Mouse (Mus musculus): Measurements from ENCODE around the gene Arntl2.

The Arntl2 gene

DNA sequence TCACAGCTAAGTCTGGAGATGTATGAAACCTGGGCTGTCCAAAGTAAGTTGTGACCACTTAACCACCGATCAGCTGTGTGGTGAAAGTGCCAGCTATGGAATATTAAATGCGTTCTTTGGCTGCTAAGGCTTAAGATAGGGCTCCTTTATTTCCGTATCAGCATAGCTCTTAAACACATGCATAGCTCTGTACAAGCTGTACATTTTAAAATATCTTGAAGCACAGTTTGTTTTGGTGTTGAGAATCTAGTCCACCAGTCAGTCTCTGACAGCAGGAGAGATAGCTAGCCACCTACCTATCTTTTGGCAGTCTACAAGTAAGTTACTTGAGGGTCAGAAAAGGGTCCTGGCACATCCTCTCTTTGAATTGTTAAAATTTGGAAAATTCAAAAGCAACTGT lies 17.8 kb upstream of the Arntl2 start:
- DNase-seq (ENCODE audit: low spot score): no peak

DNA sequence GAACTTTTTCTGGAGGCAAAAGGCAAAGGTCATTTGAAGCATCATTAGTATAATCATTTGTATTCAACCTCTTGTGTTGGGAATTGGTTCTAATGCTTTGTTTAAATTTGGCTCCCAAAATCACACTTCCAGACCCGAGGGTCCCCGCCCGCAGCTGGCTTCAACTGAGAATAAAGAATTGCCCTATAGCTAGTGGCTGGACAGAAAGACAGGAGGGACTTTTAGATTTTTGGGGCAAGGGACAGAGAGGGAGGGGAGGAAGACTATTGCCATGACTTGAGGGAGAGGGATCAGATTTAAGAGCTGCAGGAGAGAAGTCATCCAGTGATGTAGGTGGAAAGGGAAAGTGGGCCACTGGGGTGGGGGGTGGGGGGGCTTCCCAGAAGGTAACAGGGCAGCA lies 14.3 kb upstream of the Arntl2 start:
- DNase-seq (ENCODE audit: low spot score): no peak

DNA sequence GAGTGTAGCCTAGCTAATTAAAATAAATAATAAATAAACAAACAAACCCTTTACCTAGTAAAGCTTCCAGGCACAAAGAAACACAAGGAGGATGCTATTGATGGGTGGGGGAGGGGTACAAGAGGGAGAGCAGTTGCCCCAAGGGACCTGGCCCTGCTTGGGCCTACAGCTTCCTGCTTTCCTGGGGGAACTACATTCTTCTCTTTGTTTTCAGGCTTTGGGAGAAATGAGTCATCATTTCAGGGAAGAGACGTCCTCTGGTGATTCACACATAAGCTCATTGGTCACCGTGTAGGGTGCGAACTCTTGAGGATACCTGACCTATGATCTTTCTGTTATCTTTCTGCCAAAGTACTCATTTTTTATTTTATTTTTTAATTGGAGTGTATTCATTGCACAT lies 2.3 kb upstream of the Arntl2 start:
- peak; percentile 26 for DNase-seq (ENCODE audit: low spot score)

DNA sequence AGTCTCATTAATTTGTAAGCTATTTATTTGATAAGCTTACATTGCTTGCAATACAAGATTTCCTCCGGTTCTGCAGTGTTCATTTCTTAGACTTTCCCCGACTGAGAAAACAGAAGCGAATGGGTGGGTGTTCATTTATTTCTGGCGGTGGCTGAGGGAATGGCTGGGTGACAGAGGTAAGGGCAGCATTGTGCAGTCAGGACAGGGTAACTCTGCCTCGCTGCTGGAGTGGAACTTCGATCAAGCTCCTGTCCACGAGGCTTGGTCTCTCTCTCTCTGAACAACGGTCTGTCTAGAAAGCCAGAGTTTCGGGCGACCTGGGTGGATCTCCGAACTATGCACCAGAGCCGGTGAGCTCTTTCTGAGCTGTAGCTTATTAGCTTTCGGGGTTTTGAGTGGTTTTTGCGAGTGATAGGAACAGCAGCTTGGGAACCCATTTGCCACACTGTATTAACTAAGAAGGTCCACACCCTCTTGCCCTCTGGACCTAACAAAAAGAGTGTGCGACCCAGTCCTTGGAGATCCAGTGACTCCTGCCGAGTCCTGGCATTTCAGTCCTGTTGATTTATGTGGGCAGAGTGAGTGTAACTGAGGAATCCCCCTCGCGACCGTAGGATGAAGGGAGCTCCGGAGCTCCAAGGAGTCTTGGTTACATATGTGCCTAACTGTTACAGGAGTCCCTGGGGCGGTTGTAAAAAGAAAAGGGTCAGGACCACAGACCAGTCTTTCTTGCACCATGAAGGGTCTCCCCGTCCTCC lies 510 bp upstream of the Arntl2 start:
- no peak for DNase-seq (ENCODE audit: low spot score)

DNA sequence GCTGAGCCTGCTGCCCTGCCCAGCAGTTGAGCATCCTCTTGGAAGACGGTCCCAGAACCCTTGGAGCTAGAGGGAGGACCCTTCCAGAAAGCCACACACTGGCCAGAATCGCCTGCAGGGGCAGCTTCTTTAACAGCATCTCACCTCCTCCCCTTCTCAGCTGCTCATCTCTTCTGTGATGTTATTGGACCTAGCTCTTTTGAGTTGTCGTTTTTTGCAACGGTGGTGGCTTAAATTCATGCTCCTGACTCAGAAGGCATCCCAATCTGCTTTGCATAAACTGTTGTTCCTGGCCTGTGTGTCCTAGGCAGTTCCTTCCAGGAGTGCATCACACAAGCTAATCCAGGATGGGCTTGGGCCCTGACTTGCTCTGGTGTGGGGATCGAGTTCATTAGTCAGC lies 1.6 kb downstream of the Arntl2 start:
- no peak for DNase-seq (ENCODE audit: low spot score)

DNA sequence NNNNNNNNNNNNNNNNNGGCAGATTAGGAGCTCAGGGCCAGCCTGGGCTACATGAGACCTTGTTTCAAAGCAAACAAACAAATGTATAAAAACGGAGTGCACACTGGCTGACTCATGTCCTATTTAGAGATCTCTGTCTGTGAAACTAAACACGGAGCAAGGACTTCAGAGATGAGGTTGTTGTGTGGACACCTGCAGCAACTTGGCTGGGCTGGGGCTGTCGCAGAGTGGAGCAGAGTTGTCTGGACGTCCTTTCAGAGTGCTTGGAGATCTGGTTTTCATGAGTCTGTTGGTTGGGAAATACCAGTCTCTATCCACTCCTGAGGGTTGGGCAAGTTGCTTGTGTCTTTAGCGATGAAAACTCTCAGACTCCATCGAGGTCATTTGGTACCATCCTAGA lies 14.1 kb downstream of the Arntl2 start:
- DNase-seq (ENCODE audit: low spot score): no peak

DNA sequence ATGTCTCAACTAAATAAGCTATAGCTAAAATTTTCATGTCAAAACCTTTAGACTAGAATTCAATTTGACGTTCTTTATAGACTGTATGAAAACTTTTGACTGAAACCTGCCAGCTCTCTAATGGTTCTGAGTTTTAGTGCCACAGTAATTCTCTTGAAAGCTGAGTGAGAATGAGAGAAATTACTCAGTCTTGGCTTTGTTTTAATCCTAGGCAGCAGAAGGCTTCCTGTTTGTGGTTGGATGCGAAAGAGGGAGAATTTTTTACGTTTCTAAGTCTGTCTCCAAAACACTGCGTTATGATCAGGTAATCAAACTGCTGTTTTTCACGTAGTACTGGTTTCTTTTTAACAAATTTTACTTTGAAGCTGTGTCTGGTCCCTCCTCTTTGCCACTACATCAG lies 17.2 kb downstream of the Arntl2 start:
- no peak for DNase-seq (ENCODE audit: low spot score)

DNA sequence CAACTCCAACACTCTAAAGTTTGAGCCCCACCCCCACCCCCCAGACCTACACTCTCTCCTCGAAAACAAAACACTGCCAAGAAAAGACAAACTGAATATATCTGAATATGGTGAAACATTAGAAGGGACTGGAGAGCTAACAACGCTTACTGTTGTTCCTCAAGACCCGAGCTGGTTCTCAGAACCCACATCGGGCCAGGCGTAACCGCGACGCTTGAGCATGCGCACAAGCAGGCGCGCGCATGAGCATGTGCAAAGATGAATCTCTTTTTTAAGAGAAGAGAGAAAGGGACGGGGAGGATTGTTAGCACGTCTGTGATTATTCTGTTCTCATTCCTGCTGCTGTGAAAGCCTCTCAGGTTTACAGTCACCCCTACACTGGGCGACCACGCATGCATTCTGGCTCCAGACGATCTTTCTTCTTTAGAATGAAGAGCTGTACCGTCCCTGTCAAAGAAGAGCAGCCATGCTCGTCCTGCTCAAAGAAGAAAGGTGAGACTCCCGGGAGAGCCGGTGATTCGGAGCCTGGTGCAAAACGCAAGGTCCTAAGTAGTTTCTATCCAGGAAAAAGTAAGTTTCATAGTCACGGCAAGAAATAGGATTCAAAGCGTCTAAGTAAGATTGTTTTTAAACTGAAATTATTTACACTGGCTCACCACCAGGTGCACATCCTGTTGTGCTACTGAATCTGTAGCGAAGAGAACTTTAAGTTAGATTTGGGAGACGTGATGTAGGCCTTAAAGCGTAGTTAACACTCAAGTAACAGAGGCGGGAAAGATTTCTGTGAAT lies 24.5 kb downstream of the Arntl2 start:
- DNase-seq (ENCODE audit: low spot score): no peak

DNA sequence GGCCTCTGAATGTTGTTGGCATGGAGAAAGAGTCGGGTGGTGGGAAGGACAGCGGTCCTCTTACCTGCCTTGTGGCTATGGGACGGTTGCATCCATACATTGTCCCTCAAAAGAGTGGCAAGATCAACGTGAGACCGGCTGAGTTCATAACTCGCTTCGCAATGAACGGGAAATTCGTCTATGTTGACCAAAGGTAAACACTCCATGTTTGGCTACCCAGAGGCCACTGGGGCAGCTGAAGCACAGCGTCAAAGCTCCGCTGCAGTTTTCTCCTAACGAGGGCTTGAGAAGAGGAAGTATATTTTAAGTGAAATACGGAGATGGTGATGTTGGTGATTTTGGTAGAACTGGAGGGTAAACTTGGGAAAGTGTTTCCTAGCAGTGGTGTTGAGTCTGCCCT lies 26.1 kb downstream of the Arntl2 start:
- DNase-seq (ENCODE audit: low spot score): no peak

DNA sequence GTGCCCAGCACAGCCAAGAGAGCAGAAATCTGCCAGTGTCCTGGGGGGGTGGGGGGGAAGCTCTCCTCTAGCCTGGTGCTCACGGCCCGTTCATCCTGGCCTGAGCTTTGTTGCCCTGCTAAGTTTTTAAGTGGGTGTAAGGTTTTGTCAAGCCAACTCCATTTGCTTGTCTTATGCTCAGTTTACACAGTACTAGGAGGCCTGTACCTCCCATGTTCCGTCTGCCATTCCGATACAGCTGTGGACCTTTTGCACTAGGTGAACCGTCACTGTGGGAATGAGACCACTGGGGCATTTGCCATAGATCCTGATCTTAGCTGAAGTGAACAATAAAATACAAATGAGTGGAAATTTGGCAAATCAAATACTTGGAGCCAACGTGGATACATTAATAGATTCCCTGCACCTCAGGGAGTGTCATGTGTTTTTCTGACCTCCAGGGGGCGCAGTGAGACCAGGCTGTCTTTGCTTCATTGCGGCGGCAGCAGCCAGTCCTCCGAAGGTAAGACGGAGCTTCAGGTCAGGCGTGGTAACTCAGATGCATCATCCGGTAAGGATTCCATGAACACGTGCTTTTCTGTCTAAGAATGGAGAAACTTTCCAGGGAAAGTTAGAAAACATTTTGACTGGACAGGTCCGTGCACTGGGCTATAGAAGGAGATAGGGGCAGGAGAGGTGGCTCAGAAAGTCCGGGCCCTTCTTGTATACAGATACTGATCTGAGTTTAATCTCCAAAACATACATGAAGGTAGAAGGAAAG lies 29.1 kb downstream of the Arntl2 start:
- peak; percentile 55 for DNase-seq (ENCODE audit: low spot score)

DNA sequence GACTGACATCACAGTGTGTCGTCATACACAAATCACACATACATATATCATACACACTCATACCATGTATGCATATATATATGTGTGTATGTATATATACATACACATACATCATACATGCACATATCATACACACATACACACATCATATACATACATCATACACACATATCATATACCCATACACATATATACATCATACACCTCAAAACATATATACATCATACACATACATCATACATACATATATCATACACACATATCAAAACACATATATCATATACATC lies 29.6 kb downstream of the Arntl2 start:
- no peak for DNase-seq (ENCODE audit: low spot score)

DNA sequence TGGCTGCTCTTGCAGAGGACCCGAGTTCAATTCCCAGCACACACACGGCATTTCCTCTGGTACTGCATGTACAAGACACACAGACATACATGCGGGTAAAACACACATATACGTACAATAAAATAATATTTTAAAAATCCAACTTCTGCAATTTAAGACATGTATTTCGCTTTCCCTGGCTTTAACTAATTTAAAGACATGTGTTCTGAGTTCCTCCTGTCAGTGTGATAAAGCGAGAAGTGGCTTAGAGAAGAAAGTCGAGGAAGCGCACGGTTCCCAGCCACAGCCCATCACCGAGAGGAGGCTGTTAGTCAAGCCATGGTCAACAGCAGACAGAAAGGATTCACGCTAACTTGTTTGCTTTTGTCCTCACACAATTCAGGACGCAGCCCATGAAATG lies 35.5 kb downstream of the Arntl2 start:
- DNase-seq (ENCODE audit: low spot score): no peak

DNA sequence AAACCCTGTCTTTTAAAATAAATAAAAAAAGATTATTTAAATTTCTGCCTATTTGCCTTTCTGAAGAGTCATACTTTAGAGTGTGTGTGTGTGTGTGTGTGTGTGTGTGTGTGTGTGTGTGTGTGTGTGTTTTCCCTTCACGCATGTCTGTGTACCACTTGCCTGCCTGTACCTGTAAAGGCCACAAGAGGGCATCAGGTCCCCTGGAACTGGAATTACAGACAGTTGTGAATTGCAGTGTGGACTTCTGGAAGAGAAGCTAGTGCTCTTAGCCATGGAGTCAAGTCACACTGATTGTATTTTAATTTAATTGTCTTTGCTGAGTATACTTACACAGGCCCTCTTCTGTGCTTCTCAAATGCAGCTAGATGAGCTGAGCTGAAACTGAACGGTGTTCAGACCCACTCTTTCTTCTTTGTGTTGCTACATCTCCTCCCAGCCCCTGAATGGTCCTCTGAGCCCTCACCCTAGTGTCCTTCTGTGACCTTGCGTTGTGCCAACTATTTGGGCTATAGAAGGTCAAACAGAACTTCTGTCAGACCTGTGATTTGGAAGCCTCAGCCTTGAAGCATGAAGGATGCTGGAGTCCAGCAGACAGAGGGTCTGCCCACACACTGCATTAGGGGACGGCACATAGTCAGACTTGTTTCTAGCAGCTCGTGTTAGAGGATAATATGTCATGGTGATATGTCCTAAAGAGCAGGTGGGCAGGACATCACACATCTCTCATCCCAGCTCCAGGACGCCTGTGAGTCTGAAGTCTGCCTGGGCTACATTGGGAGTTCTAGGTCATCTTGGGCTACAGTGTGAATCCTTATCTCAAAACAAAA lies 37.8 kb downstream of the Arntl2 start:
- peak; percentile 88 for DNase-seq (ENCODE audit: low spot score)

DNA sequence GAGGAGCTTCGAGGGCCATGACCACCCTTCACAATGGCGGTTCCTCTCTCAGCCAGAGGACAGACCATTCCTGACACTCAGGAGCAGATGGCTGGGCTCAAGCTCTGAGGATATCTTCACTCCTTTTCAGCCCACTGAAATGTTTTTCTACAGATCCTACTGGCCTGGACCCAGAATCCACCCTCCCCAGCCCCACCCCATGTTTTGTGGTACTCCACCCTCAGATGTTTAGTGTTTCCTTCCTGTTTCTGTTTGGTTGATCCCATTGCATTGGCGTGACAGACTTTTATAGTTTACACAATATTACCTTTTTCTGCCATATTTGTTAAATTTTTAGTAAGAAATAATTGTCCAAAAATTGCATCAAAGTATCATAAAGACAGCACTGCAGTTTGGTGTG lies 38.5 kb downstream of the Arntl2 start:
- no peak for DNase-seq (ENCODE audit: low spot score)

DNA sequence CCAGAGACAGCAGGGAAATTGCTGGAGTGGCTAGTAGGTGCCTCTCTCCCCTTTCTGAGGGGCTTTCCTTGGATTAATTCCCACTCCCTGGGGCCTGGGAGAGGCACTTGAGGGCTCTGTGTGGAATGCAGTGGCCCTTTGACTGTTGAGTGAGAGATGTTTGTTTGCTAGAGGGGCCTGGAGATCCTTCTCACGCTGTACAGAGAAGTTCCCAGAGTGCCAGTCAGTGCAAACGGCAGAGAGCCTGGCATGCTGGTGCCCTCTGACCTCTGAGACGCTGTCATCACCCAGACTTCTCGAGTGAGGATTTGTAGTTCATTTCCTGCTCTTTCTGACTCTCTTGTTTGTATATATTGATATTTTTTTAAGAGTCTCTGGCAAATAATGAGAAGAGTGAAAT lies 39.9 kb downstream of the Arntl2 start:
- peak; percentile 59 for DNase-seq (ENCODE audit: low spot score)

DNA sequence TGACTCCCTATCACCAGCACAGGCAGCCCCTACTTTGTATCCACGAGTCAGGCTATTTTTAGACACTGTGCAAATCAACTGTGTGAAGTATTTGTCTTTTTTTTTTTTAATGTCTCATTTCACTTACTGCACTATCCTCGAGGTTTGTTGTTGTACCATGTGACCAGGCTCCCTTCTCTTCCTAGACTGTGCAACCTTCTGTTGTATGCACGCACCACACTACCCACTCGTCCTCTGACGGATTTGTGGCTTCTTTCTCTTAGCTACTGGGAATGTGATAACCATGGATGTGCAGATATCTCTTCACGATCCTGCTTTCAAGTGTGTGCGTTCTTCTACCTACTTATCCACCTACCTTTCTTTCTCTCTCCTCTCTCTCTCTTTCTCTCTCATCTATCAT lies 41.5 kb downstream of the Arntl2 start:
- no peak for DNase-seq (ENCODE audit: low spot score)

DNA sequence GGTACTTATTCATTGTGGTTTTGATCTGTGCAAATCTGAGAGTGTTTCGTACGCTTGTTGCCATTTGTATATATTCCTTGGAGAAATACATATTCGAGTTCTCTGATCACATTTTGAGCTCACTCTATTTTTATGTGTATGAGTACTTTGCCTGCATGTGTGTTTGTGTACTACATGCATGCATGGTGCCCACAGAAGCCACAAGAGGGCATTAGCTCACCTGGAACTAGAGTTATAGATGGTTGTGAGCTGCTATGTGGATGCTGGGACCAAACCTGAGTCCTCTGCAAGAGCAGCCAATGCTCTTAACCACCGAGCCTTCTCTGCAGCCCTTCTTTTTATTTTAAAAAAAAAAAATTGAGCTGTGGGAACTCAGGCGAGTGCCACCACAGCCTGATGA lies 42.5 kb downstream of the Arntl2 start:
- DNase-seq (ENCODE audit: low spot score): no peak

DNA sequence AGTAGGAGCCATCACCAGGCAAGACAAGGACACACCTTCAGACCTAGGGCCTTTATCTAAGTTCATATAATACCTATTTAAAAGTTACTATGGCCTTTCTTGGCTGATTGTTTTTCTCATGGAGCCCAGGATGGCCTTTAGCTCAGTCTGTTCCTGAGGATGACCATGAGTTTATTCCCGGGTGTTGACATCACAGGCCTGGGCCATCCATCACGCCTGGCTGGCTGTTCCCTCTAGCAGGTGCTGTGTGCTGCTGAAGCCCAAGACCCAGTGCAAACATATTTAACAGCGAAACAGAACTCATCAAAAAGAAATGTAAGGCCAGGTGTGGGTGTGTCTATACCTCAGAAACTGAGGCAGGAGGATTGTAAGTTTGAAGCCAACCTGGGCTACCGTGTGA lies 43.0 kb downstream of the Arntl2 start:
- no peak for DNase-seq (ENCODE audit: low spot score)

DNA sequence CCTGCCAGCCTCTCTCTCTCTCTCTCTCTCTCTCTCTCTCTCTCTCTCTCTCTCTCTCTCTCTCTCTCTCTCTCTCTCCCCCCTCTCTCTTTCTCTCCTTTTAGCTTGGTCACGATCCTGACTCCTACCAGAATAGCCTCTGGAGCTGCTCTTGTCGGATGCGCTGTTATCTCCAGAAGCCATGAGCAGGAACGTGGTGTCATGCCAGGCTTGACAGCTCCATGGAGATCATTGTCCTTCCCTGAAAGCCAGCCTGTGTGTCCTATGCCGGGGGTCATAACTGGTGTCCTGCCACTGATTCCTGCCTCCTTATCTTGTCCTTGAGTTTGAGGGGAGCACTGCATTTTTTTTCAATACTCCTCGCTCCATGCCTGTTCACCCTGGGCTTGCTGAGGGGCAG lies 49.0 kb downstream of the Arntl2 start:
- DNase-seq (ENCODE audit: low spot score): no peak

DNA sequence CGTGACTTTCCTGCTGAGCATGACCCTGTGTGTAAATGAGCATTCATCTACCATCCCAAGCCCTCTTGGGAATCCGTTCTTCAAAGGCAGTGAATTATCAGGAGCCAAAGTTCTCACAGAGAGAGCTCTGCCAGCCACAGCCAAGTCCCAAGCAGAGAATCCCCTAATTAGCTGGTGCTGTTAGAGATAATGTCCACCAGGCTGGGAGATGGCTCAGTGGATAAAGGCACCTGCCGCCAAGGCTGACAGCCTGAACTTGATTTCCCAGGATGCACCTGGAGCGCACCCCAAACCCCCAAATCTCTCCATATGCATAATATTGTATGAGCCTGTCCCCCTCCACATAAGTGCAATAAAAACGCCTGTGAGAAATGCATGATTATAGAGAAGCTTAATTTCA lies 49.5 kb downstream of the Arntl2 start:
- no peak for DNase-seq (ENCODE audit: low spot score)

DNA sequence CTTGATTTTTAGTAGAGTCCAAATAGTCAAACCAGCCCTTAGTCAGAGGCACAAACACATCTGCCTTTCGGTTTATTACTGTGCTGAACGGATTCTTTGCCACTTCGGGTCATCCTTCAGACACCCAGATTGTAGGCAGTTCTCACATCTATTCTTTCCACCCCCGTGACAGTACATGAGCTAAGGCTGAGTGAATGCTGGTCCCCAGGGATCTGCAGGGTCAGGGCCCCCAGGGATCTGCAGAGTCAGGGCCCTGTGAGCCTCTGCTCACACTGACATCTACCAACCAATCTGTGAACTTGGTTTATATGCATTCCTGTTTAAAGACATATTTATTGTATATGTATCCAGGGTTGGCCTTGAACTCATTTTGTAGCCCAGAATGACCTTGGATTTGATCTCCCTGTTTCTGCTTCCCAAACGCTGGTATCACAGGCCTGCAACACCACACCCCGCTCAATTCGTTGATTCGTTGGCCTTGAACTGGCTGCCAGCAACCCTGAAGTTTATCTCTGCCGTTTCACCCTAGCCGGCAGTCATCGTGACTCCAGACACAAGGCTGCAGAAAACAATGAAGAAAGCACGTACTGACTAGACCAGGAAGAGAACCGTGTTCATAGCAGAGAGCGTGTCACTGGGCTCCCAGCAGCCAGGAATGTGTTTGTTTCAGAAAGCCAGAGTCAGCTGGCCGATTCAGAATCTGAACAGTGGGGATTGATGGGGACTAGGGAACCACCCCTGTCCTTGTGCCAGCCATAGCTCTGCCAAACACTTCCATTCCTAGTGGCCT lies 50.3 kb downstream of the Arntl2 start:
- DNase-seq (ENCODE audit: low spot score): peak; percentile 72

DNA sequence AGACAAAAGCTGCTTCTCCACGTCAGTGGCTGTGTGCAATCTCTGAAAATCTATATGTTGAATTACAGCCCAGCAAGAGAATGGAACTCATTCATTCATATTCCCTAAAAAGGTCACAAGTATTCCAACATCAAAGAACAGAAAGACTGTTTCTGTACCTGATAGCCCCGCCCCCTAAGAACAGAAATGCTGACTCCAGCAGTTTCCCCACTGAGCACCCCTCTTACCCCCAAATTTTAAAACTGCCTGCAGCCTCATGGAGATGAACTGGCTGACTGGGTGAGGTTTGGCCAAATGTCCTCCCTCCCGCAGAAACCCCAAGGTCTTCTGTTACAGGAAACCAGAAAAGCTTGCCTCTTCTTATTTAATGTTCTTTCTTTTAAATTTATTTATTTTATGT lies 51.5 kb downstream of the Arntl2 start:
- DNase-seq (ENCODE audit: low spot score): no peak
